Mouse (Mus musculus): Measurements from ENCODE around the gene Sms.

GRCm38 (mm10) chrX:157490769-157491144 is 1.3 kb downstream of the Sms start:
- no peak for TF ChIP-seq CTCF (IDR thresholded peaks at IDR 0.05; ENCODE audit: low read depth, low read length)
- TF ChIP-seq POLR2A (IDR thresholded peaks at IDR 0.05; ENCODE audit: borderline replicate concordance, low read depth, low read length), result no peak

All from bone marrow macrophage, adult 2 months (primary cell).